Mouse (Mus musculus) gastrocnemius, postnatal 10 days (tissue): ENCODE measurements at regions not wholly inside any gene's neighbourhood (a gene's known extent, or its start where the extent isn't known, plus 50 kb on each side); places are given as distances from the start of the nearest gene placed in this dataset.

Experiments used
- DNase-seq: peaks from one replicate; pipeline ENCODE4 v3.0.0; 2021; ENCODE audit warnings: mixed read lengths

- no peak for DNase-seq
These were observed 882.8 kb downstream of the Tecrl start for GRCm38 (mm10) chr5:82472146-82472545.

DNA sequence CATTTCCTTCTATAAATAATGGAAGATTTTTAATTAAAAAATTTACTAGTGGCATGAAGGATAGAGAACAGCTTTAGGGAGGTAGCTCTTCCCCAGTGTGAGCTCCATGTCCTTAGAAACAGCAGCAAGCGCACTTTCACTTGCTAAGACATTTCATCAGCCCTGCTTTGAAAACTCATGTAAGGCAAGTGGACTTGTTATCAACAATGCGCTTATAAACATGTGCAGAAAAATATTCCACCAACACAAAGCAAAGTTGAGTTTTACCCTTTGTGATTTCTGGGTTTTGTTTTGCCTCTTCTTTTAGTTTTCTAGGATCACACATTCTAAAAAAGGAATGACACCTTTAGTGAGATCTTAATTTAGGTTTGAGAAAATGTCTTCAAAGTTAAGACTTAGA, 890.7 kb downstream of the Tecrl start:
- no peak for DNase-seq

DNA sequence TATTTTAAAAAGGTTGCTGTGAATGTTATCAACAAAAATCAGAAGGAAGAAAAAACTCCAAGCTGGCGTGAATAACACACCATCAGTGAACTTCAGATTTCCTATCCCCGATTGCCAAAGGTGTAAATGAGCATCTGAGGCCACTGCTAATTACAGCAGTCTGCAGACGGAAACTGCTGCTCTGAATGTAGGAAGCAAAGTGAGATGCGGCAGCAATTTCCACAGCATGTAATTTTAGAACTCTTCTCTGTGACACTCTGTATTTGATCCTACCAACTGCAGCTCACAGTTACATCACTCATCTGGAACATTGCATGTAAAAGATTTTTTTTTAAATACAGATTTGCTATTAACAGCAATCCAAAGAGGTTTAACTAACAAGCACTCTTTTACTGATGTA, 913.7 kb downstream of the Tecrl start:
- no peak for DNase-seq

DNA sequence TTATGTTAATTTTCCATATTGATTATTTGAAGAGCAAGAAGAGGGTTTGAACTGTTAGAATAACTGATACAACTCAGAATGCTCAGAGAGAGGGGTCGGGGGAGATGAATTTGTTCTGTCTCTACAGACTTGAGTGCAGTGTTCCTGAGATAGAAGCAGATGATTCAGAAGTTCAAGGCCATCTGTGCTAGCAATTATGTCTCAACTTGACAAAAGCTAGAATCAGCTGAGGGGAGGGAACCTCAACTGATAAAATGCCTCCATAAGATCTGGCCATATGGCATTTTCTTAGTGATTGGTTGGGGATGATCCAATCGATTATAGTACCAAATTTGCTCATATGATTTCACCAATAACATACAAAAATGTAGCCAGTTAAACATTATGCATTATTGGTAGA, 914.9 kb downstream of the Tecrl start:
- DNase-seq = no peak

GRCm38 (mm10) chr5:82420396-82420795, 934.6 kb downstream of the Tecrl start:
- DNase-seq = no peak

- DNase-seq = no peak
These were observed 958.3 kb downstream of the Tecrl start for GRCm38 (mm10) chr5:82396632-82397234.

- DNase-seq = no peak
These were observed 993.4 kb downstream of the Tecrl start for GRCm38 (mm10) chr5:82361624-82362023.

GRCm38 (mm10) chr5:82356336-82356735, 998.7 kb downstream of the Tecrl start:
- no peak for DNase-seq

GRCm38 (mm10) chr5:82351089-82351488, 1003.9 kb downstream of the Tecrl start:
- DNase-seq = no peak

DNA sequence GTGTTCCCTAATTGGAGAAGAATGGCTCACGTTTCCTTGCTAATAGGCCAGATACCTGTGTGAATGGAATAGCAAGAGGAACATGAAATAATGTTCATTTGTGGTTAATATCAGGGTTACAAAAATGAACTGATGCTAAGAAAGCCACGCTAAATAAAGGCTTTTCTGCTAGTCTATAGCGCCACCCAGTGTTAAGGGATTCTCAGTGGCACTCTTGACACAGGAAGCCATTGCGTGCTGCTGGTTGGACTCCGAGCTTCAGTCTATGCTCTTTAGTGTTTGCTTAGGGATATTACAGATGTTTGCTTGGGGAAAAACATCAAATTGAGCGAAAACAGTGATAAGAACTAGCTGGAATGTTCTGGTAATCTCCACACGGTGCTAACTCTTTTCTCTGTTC, 1008.3 kb downstream of the Tecrl start:
- peak; percentile 31 for DNase-seq

GRCm38 (mm10) chr5:82324354-82324753, 1030.6 kb downstream of the Tecrl start:
- no peak for DNase-seq

DNA sequence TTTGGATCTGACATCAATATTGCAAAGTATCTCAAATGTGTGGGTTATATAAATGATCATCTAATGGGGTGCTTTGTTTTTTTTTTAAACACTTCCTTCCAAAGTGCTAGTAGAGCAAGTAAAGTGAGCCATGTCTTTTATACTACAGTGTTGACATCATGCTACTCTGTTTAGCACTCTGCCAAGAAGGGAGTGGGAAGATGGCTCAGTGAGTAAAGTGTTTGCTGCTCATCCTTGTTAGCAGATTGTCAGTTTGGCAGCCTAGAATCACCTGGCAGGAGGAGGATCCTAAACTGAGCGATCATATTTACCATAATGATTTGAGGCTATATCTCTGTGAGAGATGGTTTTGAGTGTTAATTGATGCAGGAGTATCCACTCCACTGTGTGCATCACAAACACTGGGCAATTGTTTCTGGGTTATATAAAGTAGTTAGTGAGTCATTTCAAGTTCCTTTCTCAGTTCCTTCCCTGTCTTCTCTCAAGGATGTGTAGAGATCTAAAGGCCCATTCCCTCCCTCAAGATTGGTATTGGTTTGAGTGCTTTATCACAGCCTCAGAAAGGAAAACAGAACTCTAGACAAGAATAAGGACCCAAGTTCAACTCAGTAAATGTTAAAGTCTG, 1035.2 kb downstream of the Tecrl start:
- DNase-seq = no peak

DNA sequence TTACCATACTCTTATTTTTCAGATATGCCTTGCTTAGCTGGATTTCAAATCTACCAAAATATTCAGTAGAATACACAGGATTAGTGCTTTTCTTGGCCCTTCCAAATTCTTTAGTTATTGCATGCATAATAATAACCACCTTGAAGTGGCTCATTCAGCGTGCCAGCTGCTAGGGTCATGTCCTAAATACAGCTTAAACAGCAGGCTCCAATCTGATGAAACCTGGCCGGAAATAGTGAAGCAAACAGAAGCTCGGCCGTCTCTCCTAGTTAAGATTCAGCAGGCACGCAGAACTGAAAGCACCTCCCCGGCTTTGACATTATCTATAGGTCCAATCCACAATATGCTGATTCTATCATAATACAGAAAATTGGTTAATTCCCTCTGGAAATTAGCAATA, 1042.9 kb downstream of the Tecrl start:
- no peak for DNase-seq

- DNase-seq = no peak
These were observed 1066.7 kb downstream of the Tecrl start for GRCm38 (mm10) chr5:82288069-82288845.

- DNase-seq = no peak
These were observed 1101.5 kb downstream of the Tecrl start for GRCm38 (mm10) chr5:82253356-82254104.

DNA sequence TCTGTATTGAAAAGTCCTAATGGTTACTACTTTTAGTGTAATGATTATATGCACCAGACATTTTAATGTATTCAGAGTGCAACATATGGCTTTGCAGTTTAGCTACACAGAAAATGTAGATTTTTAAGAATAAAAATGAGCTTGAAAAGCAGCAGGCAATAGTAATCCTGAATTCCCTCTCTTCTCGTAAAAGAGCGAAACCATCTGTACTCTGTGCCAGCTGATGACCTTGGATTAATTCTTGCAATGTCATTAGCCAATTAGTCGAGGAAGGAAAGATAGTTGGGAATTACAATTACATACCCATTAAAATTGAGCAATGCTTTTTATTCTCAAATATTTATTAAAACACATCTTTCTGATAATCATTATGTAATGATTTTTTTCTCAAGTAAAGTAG, 1128.7 kb downstream of the Tecrl start:
- no peak for DNase-seq

DNA sequence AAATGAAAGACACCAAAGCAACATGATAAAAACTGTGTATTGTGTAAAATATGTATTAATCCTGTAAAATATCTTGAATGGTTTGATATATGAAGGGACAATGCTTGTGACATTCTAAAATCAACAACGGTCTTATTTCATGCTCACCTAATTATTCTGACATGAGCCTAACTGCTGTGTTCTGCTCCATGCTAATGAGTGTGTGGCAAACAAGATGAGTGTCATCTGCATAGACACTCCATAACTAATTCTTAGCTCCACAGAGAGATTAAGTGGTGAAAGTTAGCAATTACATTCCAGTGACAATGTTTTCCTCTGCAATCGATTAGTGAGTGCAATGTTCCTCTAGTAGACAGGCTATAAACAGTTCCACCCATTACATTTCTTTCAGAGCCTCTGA, 1131.4 kb downstream of the Tecrl start:
- no peak for DNase-seq

DNA sequence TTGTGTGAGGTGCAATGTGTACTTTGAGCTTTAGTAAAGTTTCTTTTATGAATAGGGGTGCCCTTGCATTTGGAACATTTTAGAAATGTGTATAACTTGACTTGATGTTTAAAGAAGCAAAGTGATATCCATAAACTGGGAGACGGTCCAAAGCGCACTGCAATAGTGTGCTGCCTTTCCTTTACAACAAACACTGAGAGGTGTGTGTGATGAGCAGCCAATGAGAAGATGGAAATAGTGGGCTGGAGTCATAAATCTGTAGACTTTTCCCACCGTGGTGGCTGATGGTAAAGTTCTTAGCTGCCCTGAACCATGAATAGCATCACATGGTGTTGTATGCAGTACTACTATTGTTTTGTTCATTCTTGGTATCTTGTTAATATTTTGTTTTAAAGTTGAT, 1151.4 kb downstream of the Tecrl start:
- DNase-seq = no peak
